Mouse (Mus musculus): ENCODE measurements around the gene Rorc.
A peak's percentile ranks its signal among the peaks of the same experiment; 100 is the strongest.

DNA sequence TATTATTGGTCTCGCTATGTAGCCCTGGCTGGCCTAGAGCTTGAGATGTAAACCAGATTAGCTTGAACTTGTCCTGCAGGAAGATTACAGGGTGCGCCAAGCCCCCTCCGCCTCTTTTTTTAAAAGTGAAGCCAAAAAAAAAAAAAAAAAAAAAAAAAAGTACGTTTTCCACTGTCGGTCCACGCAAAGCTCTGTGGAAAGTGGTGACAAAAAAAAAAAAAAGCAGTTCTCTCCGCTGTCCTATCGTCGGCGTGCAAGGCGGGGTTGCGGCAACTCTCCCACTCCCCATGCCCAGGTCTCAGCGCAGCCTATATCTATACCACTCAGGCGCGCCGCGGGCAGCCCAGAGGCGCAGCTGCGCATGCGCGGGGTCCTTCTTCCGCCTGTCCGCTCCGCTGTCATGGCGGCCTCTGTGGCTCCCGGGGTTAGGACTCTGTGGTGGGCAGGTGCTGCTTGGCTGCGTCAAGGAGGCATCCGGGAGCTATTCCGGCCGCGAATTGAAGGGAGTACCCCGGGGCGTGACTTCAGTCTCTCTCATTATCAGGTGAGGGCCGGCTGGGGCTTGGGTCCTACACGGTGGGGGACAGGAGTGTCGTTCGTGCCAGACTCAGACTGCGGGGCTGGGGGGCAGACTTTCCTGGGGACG, 70.5 kb downstream of the Rorc start, which contains the start of gene Mrpl9:
- no peak for TF ChIP-seq CTCF (conservative IDR thresholded peaks at IDR 0.05 in 1 of 2, IDR thresholded peaks at IDR 0.05 in 1 of 2; ENCODE audit: low read depth in 2 of 2, low read length in 2 of 2)
- TF ChIP-seq JUND (conservative IDR thresholded peaks at IDR 0.05; ENCODE audit: low read depth, low read length): no peak
- TF ChIP-seq POLR2A (IDR thresholded peaks at IDR 0.05; ENCODE audit: low read depth, low read length): peak; percentile 97
- TF ChIP-seq ZKSCAN1 (IDR thresholded peaks at IDR 0.05; ENCODE audit: borderline replicate concordance, low read depth, low read length): no peak
- TF ChIP-seq POLR2AphosphoS2 (IDR thresholded peaks at IDR 0.05; ENCODE audit: low read depth, low read length): peak; percentile 66; the same call in 1 of the 2 replicates
